Mouse (Mus musculus): Measurements from ENCODE around the gene Ctcf.

Gene Ctcf

DNA sequence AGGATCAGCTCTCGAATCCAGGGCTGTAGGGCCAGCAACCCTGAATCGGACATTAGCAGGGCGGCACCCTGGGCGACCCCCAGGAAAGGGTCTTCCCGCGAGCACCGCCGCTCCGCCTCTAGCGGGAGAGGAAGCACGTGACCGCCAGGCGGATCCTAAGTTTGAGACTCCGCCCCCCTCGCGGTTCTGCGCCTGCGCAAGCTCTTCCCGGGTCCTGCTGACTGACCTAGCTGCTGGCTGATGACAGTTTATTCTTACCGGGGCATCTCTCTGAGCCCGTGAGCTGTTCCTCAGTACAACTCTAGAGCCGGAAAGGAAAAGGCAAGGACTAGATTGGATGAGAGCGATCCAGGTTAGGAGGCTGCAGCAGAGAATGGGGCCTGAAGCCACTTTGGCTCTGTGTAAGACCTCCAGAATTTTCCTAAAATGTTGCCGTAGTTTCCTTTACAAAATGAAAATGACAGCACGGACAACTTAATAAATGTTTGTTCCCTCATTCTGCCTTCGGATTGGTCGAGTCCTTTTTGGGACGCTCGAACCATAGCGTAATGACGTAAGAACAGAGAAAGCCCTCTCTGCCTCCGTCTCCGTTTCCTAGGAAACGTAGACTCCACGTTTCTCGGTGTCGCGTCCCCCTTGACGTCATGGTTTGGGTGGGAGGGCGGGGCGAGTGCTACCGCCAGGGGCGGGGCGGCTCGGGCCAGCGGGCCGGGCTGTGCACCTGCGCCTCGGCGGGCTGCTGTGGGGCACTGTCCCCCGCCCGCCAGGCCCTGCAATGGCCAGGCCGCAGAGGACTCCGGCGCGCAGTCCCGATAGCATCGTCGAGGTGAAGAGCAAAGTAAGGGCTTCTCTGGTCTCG is 64.8 kb downstream of the Ctcf start, which contains the start of the genes Acd and Pard6a:
Acd (minus strand) TSS at position 137 of the 859 bp plus-strand sequence.
Pard6a (plus strand) TSS at position 183 of the 859 bp plus-strand sequence.
- peak; percentile 97 for DNase-seq (ENCODE audit: low spot score)

DNA sequence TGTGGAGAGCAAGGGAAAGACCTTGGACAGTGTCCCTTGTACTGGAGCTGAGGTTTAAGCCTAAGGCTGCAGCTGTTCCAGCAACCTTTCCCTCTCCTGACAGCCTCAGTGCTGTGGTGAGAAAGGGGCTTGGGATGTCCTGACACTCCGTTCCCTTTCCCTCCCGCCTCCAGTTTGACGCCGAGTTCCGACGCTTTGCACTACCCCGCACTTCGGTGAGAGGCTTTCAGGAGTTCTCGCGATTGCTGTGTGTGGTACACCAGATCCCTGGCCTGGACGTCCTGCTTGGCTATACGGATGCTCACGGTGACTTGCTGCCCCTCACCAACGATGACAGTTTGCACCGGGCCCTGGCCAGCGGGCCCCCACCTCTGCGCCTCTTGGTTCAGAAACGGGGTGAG is 65.6 kb downstream of the Ctcf start:
- DNase-seq (ENCODE audit: low spot score), result no peak

DNA sequence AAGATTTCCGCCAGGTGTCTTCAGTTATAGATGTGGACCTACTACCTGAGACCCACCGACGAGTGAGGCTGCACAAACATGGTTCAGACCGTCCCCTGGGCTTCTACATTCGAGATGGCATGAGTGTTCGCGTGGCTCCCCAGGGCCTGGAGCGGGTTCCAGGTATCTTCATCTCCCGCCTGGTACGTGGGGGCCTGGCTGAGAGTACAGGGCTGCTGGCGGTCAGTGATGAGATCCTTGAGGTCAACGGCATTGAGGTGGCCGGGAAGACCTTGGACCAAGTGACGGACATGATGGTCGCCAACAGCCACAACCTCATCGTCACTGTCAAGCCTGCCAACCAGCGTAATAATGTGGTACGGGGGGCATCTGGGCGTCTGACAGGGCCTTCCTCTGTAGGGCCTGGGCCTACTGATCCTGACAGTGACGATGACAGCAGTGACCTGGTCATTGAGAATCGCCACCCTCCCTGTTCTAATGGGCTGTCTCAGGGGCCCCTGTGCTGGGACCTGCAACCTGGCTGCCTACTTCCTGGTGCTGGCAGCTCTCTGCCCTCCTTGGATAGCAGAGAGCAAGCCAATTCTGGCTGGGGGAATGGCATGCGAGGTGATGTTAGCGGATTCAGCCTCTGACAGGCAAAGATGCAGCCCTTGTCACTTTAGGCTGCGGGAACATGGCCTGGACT is 66.5 kb downstream of the Ctcf start:
- DNase-seq (ENCODE audit: low spot score), result no peak

DNA sequence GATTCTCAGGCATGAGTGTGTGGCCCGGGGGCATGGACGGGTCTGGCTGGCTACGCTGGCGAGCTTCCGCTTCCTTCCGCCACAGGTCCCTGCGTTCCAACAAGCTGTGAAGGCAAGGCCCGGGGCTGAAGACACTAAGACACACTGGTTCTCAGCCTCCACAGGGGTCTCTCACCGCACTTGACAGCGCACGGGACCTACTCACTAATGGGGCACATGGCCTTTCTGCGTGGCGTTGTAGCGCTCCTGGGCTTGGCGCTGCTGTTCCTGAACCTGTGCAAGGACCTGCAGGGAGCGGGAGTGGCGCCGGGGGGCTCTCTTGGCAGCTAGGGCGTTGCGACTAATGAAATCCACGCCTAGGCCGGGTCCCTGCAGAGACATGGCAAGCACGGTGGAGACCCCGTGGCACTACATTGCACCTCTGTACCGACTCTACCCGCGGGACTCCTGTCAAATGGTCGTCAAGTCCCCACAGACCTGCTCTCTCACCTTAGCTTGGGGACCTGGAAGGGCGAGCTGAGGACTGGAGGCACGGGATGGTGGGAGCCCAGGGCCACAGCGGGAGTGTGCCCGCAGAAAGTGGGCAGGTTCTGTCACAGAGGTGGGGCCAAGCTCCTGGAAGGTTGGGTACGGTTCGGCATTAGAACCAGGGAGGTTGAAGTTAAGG is 67.9 kb downstream of the Ctcf start:
- no peak for DNase-seq (ENCODE audit: low spot score)

DNA sequence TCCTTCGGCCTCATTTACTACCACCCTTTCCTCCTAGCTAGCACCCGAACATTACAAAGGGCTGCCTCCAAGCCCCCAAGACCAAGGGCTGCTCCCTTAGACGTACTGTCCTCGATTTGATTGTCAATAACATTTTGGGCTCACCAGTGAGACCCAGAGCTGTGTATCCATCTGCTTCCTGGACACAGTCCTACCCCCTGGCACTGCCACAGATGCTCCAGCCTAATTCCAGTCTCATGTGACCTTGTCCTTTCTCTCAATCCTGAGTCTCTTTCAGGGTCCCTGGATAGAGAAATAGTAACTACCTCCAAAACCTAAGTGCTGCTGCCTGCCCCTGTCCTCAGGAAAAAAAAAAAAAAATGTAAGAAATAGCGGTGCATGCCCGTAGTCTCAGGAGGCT is 68.6 kb downstream of the Ctcf start:
- DNase-seq (ENCODE audit: low spot score), result no peak

DNA sequence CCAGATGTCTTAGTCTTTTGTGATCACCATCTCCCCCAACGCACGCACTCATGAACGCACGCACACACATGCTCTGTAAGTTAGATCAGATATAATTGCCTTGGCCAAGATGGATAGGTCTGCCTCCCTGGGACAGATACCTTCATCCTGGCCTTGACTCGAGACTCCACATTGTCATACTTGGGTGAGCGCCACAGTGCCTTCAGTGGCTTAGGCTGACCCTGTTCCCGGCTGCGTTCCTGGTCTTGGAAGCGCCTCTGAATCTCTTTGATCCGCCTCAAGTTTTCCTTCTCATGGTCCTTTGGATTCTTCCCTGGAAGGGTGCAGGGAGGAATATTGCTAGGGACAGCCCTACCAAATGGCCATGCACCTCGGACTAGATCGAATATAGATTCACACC is 70.1 kb downstream of the Ctcf start:
- DNase-seq (ENCODE audit: low spot score), result no peak

DNA sequence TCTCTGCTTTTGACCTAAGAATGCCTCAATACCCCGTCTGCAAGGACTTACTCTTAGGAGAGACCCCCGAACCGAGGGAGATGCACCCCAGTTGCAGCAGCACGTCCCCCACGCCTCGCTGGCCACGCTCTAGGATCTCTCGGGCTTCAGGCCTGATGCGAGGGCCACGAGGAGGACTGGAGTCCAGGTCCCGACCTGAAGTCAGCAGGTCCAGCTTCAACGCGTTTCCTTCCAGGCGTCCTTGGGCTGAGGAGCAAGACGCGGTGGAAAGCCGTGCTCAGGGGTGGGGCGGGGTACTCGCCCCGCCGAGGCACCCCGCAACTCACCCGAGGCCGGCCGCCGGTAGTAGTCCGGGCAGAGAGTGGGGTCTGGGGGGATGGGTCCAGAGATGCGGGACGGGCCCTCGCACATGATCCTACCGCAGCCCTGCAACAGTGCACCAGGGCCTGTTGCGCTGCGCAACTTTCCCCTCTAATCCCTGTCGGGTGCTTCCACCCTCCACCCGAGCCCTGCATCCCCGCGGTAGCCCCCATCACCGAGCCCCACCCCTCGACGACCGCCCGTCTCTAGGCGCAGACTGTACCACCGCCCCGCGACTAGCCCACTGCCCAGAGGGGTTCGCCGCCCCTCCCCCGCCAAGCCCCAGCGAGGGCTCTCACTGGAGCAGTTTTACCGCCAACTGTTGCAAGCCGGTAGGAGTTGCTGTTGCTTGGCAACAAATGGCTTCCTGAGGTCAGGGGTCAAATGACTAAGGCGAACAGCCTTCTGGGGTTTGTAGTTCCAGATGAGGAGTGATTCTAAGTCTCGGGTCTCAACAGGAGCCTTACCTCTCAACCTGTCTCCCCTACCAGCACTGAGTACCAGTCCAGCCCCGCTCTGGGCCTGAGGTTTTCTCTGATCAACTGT is 71.4 kb downstream of the Ctcf start, which contains the start of the genes 4933405L10Rik and Enkd1:
4933405L10Rik (plus strand) TSS at position 158 of the 906 bp plus-strand sequence.
Enkd1 (minus strand) TSS at position 713 of the 906 bp plus-strand sequence.
- peak; percentile 65 for DNase-seq (ENCODE audit: low spot score)

DNA sequence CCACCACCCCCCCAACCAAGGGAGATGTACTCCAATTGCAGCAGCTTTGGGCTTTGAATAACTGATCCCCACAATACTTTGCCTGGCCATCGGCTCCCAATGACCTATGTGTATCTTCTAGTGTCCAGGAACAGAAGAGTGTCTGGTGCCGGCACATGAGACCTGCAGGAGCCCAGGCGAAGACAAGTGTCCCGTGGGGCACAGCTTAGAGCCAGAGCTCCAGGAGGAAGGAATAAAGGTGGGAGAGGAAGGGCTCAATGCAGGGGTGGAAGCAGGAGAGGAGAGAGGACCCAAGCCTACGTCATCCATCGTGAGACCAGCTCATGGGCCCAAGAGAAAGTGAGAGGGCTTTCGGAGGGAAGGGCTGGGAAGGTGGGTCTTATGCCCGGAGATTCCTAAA is 72.3 kb downstream of the Ctcf start:
- DNase-seq (ENCODE audit: low spot score), result no peak

DNA sequence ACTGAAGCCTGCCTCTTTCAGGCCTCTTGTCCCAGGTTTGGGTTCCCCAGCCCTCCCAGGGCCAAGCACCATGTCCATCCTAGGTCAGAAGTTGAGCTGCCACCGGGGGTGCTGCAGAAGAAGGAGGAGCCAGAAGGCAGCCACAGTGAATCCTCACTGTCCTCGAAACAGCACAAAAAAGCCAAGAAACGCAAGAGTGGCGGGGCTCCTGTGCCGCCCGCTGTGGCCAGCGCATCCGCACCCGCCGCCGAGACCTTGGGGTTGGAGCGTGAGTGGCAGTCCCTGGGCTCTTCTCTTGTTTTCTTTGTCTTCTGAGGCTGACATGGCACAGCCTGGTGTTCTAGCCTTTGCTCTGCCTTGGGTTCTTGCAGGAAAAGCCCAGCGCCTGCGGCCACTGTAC is 72.9 kb downstream of the Ctcf start:
- DNase-seq (ENCODE audit: low spot score), result no peak

DNA sequence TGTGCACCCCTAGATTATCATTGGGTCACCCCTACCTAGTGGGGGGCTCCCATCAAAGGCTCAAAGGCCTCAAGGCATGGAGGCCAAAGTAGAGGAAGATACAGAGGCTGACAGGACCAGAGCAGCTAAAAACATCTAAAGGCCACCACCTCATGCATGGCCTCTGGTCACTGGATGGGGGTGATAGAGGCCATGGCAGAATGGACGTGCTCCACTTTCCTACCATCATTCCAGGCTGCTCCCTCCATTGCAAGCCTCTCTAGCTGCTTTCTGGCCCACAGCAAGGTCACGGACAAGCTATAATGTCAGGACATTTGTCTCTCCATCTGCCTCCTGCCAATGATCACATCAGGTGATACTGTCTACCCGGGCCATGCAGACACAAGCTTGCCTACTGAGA is 75.9 kb downstream of the Ctcf start:
- no peak for DNase-seq (ENCODE audit: low spot score)

DNA sequence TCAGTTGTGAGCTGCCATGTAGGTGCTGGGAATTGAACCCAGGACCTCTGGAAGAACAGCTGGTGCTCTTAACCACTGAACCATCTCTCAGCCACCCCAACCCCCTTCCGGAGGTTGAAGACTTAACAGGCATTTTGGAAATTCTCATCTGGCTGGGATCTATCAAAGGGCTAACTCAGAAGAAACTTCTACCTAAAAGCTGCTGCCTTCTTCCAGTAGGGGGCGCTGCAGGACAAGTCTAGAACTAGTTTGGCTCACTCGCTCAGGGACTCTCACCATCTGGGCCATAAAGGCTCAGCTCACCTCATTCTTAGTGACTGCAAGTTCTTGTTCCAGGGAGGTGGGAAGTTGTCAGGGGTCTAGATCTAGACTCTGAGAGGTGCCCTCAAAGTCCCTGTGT is 77.8 kb downstream of the Ctcf start:
- peak; percentile 82 for DNase-seq (ENCODE audit: low spot score)

DNA sequence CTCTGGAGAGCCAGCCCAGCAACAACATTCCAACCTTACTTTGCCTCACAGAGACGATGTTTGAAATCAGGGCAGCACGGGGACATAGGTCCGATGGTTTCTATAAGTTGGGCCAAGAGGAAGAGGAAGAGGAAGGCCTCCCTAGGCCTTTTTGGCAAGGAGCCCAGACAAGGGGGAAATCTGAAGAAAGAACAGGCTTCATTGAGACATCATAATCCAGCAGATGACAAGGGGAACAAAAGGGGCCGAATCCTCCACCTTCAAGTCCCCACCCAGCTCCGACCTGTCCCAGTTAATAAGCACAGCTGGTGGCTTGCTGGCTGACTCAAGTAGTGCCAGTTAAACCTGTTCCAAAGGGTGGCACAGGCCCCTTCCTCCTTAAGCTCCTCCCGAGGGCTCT is 78.7 kb downstream of the Ctcf start:
- no peak for DNase-seq (ENCODE audit: low spot score)

DNA sequence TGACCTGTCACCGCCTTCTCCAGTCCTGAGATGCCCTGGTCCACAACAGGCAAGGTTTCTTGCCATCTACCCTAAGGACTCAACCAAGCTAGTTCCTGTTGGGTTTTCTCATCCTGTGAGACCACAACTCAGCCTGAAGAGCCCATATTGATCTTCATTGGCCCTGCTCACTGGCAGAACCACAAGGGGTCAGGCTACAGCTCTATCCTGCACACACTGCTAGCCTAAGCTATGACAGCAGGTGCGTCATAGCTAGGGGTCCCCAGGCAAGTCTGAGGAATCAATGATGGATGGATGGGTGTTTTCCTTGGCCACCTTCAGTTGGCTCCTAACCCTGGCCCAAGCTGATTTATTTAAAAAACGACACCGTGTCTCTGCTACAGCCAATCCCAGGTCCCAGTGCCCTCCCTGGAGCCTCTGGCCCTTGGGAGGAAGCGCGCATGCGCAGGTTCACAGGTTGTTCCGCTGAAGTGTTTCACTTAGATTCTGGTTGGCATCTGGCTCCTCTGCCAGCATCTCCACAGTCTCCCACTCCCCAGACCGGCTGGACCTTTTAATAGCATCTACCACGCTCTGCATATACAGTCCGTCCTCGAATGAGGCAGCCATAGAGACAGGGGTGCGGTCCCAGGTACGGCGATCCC is 80.1 kb downstream of the Ctcf start:
- DNase-seq (ENCODE audit: low spot score), result no peak

DNA sequence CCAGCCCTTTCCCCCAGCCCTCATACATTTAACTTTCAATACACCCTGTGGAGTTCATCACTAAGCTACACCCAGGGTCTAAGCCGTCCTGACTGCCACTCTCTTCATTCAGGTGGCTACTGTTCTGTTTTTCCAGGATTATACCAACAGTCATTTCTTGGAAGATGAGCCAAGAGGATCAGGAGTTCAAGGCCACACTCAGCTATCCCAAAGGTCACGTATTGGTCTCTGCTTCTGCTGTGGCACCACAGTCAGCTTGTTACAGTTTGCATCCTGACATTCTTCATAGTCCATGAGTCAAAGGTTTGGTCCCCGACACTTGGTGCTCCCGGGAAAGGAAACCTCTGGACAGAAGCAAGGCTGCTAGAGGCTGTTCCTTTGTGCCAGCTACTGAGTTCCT is 83.3 kb downstream of the Ctcf start:
- DNase-seq (ENCODE audit: low spot score), result no peak

DNA sequence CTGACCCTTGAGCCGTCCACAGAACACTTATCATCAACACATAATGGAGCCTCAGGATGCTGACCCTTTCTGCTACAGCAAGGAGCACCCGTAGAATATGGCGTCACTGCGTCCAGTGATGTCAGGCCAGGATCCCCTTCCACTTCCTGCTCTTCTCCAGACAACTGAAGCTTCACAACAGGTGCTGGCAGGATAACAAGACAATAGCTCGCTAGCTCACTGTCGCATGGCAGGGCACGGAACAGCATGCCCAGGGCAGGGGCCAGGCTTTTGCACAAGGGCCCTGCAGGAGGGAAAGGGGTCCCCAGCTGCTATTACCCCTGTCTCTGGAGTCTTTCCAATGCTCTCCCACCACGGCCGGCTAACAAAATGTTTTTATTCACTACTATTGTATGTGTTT is 86.5 kb downstream of the Ctcf start:
- DNase-seq (ENCODE audit: low spot score), result no peak

DNA sequence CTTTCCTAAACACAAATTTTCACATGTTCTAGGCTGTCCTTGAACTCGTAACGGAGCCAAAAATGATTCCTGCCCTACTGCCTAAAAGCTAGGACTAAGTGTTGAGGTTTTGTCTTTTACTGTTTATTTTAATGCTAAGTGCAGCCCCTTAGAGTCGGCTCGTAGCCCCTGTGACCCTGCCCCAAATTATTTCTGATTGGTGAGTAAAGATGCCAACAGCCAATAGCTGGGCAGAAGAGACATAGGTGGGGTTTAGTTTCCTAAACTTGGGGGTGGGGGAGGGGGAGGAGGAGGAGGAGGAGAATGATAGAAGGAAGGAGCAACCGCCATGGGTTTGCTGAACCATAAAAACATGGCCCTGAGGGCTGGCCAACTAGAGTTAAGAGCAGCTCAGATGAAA is 89.4 kb downstream of the Ctcf start:
- no peak for DNase-seq (ENCODE audit: low spot score)

DNA sequence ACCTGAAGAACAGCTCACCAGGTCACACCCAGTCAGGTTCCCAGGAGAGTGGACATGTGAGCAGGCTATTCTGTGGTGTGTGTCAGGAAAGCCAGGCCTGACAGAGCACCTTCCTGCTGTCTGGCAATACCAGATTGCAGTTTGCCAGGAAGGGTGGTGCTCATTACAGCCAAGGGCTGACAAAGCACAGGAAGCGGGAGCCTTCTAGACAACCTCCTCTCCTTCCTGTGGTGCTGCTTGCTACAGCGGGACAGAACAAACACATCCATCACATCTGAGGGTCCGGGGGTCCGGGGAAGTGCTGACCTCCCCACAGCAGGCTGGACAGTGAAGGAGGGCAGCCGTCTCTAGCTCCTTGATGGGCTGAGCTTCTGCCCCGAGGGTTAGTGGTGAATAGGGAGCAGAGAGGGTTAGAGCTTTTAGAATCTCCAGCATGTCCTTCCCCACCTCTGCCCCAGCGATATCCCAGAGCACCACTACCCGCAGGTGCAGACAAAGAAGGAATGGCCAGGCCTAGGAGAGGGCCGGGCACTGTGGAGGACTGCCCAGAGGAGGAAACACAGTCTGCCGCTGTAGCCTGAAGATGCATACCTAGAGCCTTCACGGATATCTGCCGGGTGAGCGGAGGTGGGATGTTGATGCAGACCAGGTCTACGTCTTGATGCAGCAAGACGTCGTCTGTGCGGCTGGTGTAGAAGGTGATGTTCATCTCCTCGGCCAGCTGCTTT is 91.2 kb downstream of the Ctcf start:
- DNase-seq (ENCODE audit: low spot score), result peak; percentile 14

DNA sequence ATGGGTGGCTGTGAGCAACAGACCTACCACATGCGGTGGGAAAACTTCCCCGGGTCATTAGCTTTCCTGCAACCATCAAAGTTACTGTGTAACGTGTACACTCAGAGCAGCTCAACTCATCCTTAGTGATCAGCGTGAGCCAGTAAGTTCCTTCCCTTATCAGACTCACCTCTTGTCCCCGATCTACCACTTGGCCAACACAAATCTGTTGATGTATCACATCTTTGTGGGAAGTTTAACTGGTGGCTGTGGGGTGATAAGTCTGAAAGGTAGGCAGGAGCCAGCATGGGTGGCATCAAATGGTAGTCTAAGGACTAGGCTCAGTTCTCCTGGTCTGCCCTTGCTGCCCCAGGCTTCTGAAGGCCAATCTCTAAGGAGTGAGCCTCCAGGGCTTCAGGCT is 95.8 kb downstream of the Ctcf start:
- no peak for DNase-seq (ENCODE audit: low spot score)

Measured in spleen, adult 12 weeks (tissue).